Mouse (Mus musculus): ENCODE data around the gene Il31ra.
A peak's percentile ranks its signal among the peaks of the same experiment; 100 is the strongest.
"Not testable (repeated sequence)": the region's sequence is repeated elsewhere in the genome, so short reads cannot be mapped to it uniquely, and the experiment has no call there.

Il31ra gene

GRCm38 (mm10) chr13:112594260-112594659 is at the start of gene Il31ra:
Gene Il31ra (minus strand): TSS chr13:112594360.
- DNase-seq (ENCODE audit: low spot score): not testable (repeated sequence)

DNA sequence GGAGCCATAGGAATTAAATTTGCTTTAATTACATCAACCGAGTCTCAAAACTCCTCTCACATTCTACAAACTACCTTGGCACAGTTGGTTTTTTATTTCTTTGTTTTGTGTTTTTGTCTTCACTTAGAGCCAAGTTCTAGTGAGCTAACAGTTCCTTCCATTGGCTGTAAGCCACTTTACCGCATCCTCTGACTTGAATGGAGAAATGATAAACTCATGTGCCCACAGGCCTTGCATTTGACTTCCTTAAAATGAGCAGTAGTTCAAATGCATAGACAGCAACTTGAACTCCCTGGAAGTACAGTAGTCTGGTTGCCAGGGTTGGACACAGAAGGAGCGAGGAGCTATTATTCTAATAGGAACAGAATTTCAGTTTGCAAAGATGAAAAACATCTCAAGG is 48.7 kb upstream of the Il31ra start:
- no peak for DNase-seq (ENCODE audit: low spot score)

DNA sequence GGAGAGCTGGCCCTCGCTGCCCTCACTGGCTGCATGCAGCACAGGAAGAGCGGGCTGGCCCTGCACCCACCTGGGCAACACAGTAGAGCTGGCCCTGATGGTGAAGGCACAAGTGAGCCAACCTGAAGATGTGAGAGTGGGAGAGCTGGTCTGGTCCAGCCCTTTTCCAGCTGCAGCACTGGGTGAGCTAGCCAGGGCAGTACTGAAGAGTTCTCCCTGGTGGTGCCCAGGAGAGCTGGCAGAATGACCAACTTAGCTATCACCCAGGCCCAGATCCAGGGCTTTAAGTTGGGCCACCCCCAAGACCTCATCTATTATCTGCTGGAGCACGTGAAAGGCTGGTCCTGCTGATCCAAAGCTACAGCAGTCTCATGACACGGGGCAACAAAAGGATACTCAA is 45.0 kb upstream of the Il31ra start:
- DNase-seq (ENCODE audit: low spot score): no peak

DNA sequence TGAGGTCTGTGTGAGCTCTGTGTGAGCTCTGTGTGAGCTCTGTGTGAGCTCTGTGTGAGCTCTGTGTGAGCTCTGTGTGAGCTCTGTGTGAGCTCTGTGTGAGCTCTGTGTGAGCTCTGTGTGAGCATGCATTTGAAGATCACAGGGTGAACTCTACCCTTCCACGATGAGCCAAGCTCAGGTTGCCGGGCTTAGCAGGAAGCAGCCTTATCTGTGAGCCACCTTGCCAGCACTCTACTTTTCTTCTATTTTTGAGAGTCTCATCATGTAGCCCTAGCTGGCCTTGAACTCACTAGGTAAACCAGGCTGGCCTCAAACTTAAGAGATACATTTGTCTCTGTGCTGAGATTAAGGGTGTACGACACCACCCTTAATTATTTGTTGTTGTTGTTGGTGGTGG is 42.3 kb upstream of the Il31ra start:
- no peak for DNase-seq (ENCODE audit: low spot score)

DNA sequence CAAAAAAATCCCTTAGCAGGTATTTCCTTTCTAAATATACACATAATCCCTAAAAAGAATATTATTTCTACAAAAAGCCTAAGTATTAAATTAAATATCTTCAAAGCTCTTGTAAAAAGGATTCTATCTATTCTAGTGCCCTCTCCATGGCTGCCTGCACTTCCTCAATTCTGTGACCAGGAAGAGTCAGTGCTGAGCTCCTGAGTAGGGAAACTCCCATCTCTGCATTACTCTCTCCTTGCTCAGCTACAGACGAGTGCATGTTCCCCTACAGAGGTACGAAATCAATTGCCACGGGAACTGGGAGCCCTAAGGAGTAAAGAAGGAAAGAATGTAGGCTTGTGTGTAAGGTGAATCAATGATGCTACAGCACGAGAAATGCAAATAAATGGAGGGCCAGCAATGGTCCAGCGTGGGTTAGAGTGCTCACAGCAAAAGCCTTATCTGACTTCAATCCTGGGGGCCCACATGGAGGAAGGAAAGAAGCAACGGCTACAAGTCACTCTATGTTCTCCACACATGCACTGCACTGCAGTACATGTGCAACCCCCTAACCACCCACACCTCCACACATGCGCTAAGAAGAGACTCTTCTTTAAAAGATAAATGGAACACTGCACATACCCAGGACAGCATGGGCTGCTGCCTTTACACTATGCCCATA is 41.1 kb upstream of the Il31ra start:
- DNase-seq (ENCODE audit: low spot score): no peak

GRCm38 (mm10) chr13:112625566-112625965 is 31.4 kb upstream of the Il31ra start:
- DNase-seq (ENCODE audit: low spot score): no peak

DNA sequence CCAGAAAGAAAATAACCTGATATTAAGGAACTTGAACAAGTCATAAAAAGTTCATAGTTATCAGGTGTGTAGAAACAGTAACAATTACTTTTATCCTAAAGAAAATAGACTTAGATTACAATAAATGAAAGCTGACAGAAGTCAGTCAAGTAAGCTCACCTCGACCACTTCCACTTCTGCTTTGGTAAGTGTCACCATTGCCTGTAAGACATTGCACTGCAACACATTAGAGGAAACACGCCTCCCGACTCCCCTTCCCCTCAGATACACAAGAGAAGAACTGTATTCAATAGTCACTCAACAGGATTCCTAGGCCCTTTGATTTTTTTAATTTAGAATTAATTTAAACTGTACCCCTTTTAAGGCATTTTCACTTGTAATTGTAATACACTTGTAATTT is 30.5 kb upstream of the Il31ra start:
- no peak for DNase-seq (ENCODE audit: low spot score)

GRCm38 (mm10) chr13:112623656-112624055 is 29.5 kb upstream of the Il31ra start:
- DNase-seq (ENCODE audit: low spot score): no peak

DNA sequence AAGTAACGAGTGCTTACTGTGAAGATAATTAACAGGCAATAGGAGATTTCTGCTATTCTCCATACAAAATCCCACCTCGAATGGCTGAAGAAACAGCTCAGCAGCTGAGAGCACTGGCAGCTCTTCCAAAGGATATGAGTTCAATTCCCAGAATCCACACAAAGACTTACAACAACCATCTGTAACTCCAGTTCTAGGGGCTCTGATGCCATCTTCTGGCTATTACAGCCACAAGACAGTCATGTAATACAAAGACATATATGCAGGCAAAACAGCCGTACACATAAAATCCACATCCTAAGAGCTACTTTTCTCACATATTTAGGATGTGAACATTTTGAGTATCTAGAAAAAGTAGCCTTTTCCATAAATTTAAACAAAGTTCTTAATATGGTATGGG is 27.4 kb upstream of the Il31ra start:
- DNase-seq (ENCODE audit: low spot score): no peak

DNA sequence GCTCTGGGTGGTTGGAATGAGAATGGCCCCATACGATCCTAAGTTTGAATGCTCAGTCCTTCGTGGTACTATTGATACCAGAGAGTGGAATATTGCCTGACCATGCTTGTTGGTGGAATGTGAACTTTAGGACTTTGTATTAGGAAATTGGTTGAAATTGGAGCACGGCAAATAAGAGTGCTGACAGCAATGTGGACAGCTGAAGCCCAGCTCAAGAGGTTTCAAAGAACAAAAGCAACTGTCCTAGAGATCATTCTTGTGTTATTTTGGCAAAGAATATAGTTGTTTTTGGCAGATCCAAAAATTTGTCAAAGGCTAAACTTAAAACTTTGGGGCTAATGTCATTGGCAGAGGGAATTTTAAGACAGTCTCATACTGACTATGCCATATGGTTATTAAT is 14.4 kb upstream of the Il31ra start:
- no peak for DNase-seq (ENCODE audit: low spot score)

- no peak for DNase-seq (ENCODE audit: low spot score)
These were observed 10.3 kb upstream of the Il31ra start for GRCm38 (mm10) chr13:112604411-112604810.

GRCm38 (mm10) chr13:112603839-112604238 is 9.7 kb upstream of the Il31ra start:
- DNase-seq (ENCODE audit: low spot score): no peak

GRCm38 (mm10) chr13:112602607-112603006 is 8.4 kb upstream of the Il31ra start:
- no peak for DNase-seq (ENCODE audit: low spot score)

- no peak for DNase-seq (ENCODE audit: low spot score)
These were observed 3.9 kb downstream of the Il31ra start for GRCm38 (mm10) chr13:112590254-112590653.

DNA sequence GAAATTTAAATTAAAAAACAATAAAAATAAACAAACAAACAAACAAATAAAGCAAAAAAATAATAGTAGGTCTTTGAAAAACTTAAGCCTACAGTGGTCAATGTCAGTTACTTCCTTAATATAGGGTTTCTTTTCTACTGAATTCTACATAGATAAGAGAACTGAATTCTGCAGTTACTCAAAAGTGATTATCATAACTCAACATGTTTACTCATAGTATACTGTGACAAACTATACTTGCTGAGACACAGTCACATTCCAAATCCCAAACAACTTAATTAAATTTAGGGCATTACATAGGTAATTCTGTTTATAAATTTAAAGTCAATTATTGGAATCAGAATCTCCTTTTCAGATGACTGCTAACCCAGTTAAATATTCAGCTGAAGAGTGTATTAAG is 4.5 kb downstream of the Il31ra start:
- DNase-seq (ENCODE audit: low spot score): no peak

GRCm38 (mm10) chr13:112584556-112585237 is 9.5 kb downstream of the Il31ra start:
- DNase-seq (ENCODE audit: low spot score): no peak

- DNase-seq (ENCODE audit: low spot score): no peak
These were observed 11.9 kb downstream of the Il31ra start for GRCm38 (mm10) chr13:112582291-112582690.

GRCm38 (mm10) chr13:112581796-112582195 is 12.4 kb downstream of the Il31ra start:
- no peak for DNase-seq (ENCODE audit: low spot score)

DNA sequence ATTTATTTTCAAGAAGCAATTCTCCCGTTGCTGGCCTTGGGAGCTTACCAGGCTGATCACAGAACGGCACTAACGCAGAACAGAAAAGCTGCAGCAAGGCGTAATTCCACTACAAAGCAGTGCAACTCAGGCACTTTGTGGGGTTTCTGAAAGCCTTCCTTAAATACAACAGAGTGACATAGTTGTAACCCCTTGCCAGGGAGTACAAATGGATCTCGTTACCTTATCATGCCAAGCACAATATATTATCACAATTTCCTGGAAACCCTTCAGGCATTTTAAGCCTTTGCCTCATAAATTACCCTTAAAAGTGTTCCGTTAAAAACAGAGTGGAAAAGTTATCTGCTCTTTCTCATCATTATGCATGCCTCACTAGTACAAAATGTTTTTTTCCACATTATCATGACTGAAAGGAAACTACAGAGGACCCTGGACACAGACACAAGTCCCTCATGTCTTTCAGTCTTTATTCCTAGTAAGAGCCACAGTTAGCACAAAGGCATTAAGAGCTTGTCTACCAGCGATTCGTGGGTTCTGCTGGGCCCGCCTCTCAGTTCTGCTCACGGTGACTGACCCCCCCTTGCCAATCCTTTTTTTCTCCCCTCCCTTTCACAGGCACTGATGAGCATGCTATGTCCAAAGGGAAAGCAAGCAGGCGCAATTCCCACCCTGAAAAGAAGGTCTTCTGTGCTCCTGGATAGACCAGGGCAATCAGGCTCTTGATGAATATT is 13.4 kb downstream of the Il31ra start:
- DNase-seq (ENCODE audit: low spot score): no peak

GRCm38 (mm10) chr13:112578041-112578440 is 16.1 kb downstream of the Il31ra start:
- DNase-seq (ENCODE audit: low spot score): peak; percentile 99

DNA sequence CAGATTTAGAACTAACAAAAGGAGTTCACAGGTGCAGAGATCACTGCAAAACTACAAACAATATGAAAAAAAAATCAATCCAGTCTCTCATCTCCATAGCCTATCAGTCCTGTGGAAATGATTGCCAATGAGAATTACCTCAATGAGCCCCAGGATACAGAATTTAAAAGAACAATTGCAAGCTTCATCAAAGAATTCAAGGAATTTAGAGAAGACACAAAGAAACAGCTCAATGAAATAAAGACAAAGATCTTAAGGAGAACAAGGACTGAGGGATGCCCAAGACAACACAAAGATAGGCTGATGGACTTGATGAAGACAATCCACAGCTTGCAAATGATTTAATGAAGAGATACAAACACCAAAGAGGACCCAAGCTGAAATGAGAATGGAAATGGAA is 20.4 kb downstream of the Il31ra start:
- no peak for DNase-seq (ENCODE audit: low spot score)

GRCm38 (mm10) chr13:112570768-112571167 is 23.4 kb downstream of the Il31ra start:
- no peak for DNase-seq (ENCODE audit: low spot score)

DNA sequence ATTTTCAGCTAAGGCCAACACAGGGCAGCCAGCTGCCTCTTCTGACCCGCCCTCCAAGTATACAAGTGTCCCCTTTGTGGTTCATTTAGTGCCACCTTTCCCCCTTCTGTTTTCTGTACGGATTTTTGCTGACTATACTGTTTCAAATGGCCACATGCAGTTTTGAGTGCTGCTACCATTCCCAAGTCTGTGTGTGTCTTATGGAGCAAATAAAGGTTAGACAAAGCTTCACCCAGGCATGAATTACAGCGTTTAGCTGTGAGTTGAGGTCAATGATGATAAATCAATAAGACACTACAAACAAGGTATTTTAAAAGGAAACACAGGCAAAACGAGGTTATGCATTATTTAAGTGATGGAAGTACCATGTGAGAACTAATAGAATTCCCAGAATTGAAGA is 24.6 kb downstream of the Il31ra start:
- DNase-seq (ENCODE audit: low spot score): no peak
